Mouse (Mus musculus) kidney, embryonic 14.5 days (tissue): ENCODE results near the gene Coq9. TPM values are rescaled to one million over a fixed set of nuclear protein-coding genes. Genes with fewer than 3 reads are reported as not detected.

Experiments used
- ATAC-seq: fragments of 200-750 bp; cut with Nextera tagmentation; 2 replicates; pipeline ENCODE4 v1.8.0; 2017; ENCODE audit warnings: moderate number of reproducible peaks, mild to moderate bottlenecking, moderate TSS enrichment, moderate library complexity; ENCODE audit not compliant: low FRiP score, low TSS enrichment
- H3K27ac ChIP-seq: fragments of 300-500 bp; sonication (generic); 2 replicates; pipeline ENCODE4 v1.5.1; 2014; ENCODE audit warnings: low read depth, mild to moderate bottlenecking, low read length, moderate library complexity, mixed read lengths
- H3K27me3 ChIP-seq: fragments of 300-500 bp; sonication (generic); 2 replicates; pipeline ENCODE4 v1.6.1; 2014; ENCODE audit warnings: mild to moderate bottlenecking, low read length; ENCODE audit not compliant: control insufficient read depth, insufficient read depth
- H3K36me3 ChIP-seq: fragments of 300-500 bp; sonication (generic); 2 replicates; pipeline ENCODE4 v1.6.1; 2014; ENCODE audit warnings: low read length, mixed read lengths; ENCODE audit not compliant: control insufficient read depth, insufficient read depth
- H3K4me1 ChIP-seq: fragments of 300-500 bp; sonication (generic); 2 replicates; pipeline ENCODE4 v1.6.1; 2014; ENCODE audit warnings: low read length, mixed read lengths; ENCODE audit not compliant: control insufficient read depth, insufficient read depth
- H3K4me2 ChIP-seq: fragments of 300-500 bp; sonication (generic); replicated peaks from 2 replicates; pipeline ENCODE4 v1.6.1; 2014; ENCODE audit warnings: low read depth, mild to moderate bottlenecking, low read length
- H3K4me3 ChIP-seq: fragments of 300-500 bp; sonication (generic); 2 replicates; pipeline ENCODE4 v1.5.1; 2014; ENCODE audit warnings: mild to moderate bottlenecking, low read length
- H3K9ac ChIP-seq: fragments of 300-500 bp; sonication (generic); 2 replicates; pipeline ENCODE4 v1.6.1; 2014; ENCODE audit warnings: low read depth, mild to moderate bottlenecking, low read length, moderate library complexity
- H3K9me3 ChIP-seq: fragments of 300-500 bp; sonication (generic); 2 replicates; pipeline ENCODE4 v1.6.1; 2016; ENCODE audit warnings: low read length; ENCODE audit not compliant: control insufficient read depth
- WGBS: fragments of 180-500 bp; shearing (Covaris S2); extraction: QIAGEN DNeasy Blood & Tissue Kit; methylation state at CpG from one replicate; pipeline ENCODE4 v1.1.7; 2014; 5-methylcytosine and 5-hydroxymethylcytosine counted together
- polyA plus RNA-seq: library from polyadenylated mRNA; unstranded; fragments of >200 nt; fragmentation: Nextera tagmentation; extraction: Ambion mirVana; gene quantifications from 2 replicates; pipeline ENCODE4 v1.2.1, GENCODE M21; 2014

Coq9 gene
- polyA plus RNA-seq = 59.8 and 71.9 TPM in 2 replicates

- H3K4me1 ChIP-seq = peaks cover 9% of the 10 kb centered on the region
- no peaks in the 10 kb centered on the region for H3K36me3 ChIP-seq
- H3K9ac ChIP-seq = peak within 1 kb of the TSS; percentile 95
- ATAC-seq = peak; percentile 97
- no peaks in the 10 kb centered on the region for H3K9me3 ChIP-seq
- H3K27ac ChIP-seq = peak within 1 kb of the TSS; percentile 77
- under 1% methylated on average over 82 of the region's 82 CpGs for WGBS
- H3K4me3 ChIP-seq = peak within 1 kb of the TSS; percentile 94
- H3K27me3 ChIP-seq = no peaks in the 10 kb centered on the region
- peak within 1 kb of the TSS; percentile 89 for H3K4me2 ChIP-seq
Observed at GRCm38 (mm10) chr8:94837662-94838574, at the start of gene Coq9, which contains the start of gene Ciapin1. Gene Coq9, plus strand, starts transcription at chr8:94838321. Gene Ciapin1, minus strand, starts transcription at chr8:94838358.

- Histone ChIP-seq H3K36me3 (no peaks in the 10 kb centered on the region), H3K9ac (no peak overlapping the region), H3K4me3 (no peak overlapping the region), H3K4me1 (no peaks in the 10 kb centered on the region), H3K4me2 (no peak overlapping the region), H3K27ac (no peak overlapping the region), H3K9me3 (no peaks in the 10 kb centered on the region), H3K27me3 (no peaks in the 10 kb centered on the region)
- WGBS = 72% methylated on average over 10 of the region's 10 CpGs
- ATAC-seq = no peak
Observed at GRCm38 (mm10) chr8:94789256-94789955, 48.7 kb upstream of the Coq9 start.

GRCm38 (mm10) chr8:94794368-94794767, 43.8 kb upstream of the Coq9 start:
- no peaks in the 10 kb centered on the region for H3K36me3 ChIP-seq
- H3K4me3 ChIP-seq = no peak overlapping the region
- WGBS = 94% methylated on average over 4 of the region's 4 CpGs
- H3K9me3 ChIP-seq = no peaks in the 10 kb centered on the region
- no peak overlapping the region for H3K9ac ChIP-seq
- H3K27me3 ChIP-seq = no peaks in the 10 kb centered on the region
- no peak for ATAC-seq
- H3K4me1 ChIP-seq = no peaks in the 10 kb centered on the region
- no peak overlapping the region for H3K27ac ChIP-seq
- H3K4me2 ChIP-seq = no peak overlapping the region

GRCm38 (mm10) chr8:94794782-94795181, 43.3 kb upstream of the Coq9 start:
- no peak for ATAC-seq
- Histone ChIP-seq H3K9me3 (no peaks in the 10 kb centered on the region), H3K4me1 (no peaks in the 10 kb centered on the region), H3K4me3 (no peak overlapping the region), H3K4me2 (no peak overlapping the region), H3K27me3 (no peaks in the 10 kb centered on the region), H3K27ac (no peak overlapping the region), H3K9ac (no peak overlapping the region), H3K36me3 (no peaks in the 10 kb centered on the region)
- 96% methylated on average over 2 of the region's 2 CpGs for WGBS

GRCm38 (mm10) chr8:94800278-94800968, 37.7 kb upstream of the Coq9 start:
- Histone ChIP-seq H3K27me3 (no peaks in the 10 kb centered on the region), H3K4me3 (no peak overlapping the region), H3K9ac (no peak overlapping the region), H3K36me3 (no peaks in the 10 kb centered on the region), H3K4me1 (no peaks in the 10 kb centered on the region), H3K27ac (no peak overlapping the region), H3K4me2 (no peak overlapping the region), H3K9me3 (no peaks in the 10 kb centered on the region)
- 56% methylated on average over 7 of the region's 7 CpGs for WGBS
- ATAC-seq = no peak

- Histone ChIP-seq H3K27me3 (no peaks in the 10 kb centered on the region), H3K36me3 (no peaks in the 10 kb centered on the region), H3K4me1 (no peaks in the 10 kb centered on the region), H3K27ac (no peak overlapping the region), H3K4me2 (no peak overlapping the region), H3K4me3 (no peak overlapping the region), H3K9me3 (no peaks in the 10 kb centered on the region), H3K9ac (no peak overlapping the region)
- WGBS = 37% methylated on average over 14 of the region's 14 CpGs
- ATAC-seq = no peak
Observed at GRCm38 (mm10) chr8:94801293-94802095, 36.6 kb upstream of the Coq9 start.

- WGBS = 71% methylated on average over 4 of the region's 4 CpGs
- Histone ChIP-seq H3K4me1 (no peaks in the 10 kb centered on the region), H3K9ac (no peak overlapping the region), H3K9me3 (no peaks in the 10 kb centered on the region), H3K36me3 (no peaks in the 10 kb centered on the region), H3K4me3 (no peak overlapping the region), H3K27ac (no peak overlapping the region), H3K4me2 (no peak overlapping the region), H3K27me3 (no peaks in the 10 kb centered on the region)
- ATAC-seq = no peak
Observed at GRCm38 (mm10) chr8:94802375-94802774, 35.7 kb upstream of the Coq9 start.

- H3K4me3 ChIP-seq = no peak overlapping the region
- H3K9me3 ChIP-seq = no peaks in the 10 kb centered on the region
- H3K27me3 ChIP-seq = no peaks in the 10 kb centered on the region
- no peaks in the 10 kb centered on the region for H3K36me3 ChIP-seq
- H3K4me2 ChIP-seq = no peak overlapping the region
- no peaks in the 10 kb centered on the region for H3K4me1 ChIP-seq
- no peak overlapping the region for H3K27ac ChIP-seq
- 66% methylated on average over 6 of the region's 6 CpGs for WGBS
- ATAC-seq = no peak
- H3K9ac ChIP-seq = no peak overlapping the region
Observed at GRCm38 (mm10) chr8:94803551-94803950, 34.6 kb upstream of the Coq9 start.
